Mouse (Mus musculus) stomach, postnatal 0 days (tissue): Measurements from ENCODE around the gene Gm45261.

ENCODE experiments used
- CTCF ChIP-seq: IDR thresholded peaks from 2 replicates; pipeline ENCODE4 v1.5.1; 2016; ENCODE audit warnings: antibody characterized with exemption, low read depth, mild to moderate bottlenecking, moderate library complexity
- EP300 ChIP-seq: optimal IDR thresholded peaks from 2 replicates; pipeline ENCODE3; 2016; ENCODE audit warnings: antibody characterized with exemption

DNA sequence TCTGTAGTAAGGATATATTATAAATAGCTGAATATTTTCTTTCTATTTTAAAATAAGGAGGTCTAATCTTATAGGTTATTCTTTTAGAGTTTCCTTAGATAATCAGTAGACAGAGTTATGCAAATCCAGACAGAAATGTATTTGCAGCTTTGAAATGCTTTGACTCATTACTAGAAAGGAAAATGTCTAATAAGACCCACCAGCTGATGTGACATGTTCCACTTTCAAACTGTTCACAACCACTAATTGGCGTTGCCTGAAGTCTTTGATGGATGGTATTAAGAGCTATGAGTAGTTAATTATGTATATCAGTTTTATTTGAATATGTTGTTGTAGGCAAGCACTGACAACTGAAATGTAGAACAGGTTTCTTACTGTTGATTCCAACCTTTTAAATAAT is 1.3 kb downstream of the Gm45261 start:
- no peak for TF ChIP-seq CTCF
- no peak for TF ChIP-seq EP300
